Mouse (Mus musculus): ENCODE results near the gene Lefty2.

- TF ChIP-seq POLR2A (IDR thresholded peaks at IDR 0.05; ENCODE audit: insufficient read length, low read depth) (no peak), REST (IDR thresholded peaks at IDR 0.05; ENCODE audit: insufficient read depth, insufficient read length) (no peak), USF1 (IDR thresholded peaks at IDR 0.05; ENCODE audit: low read depth) (no peak), E2F4 (IDR thresholded peaks at IDR 0.05; ENCODE audit: insufficient read depth) (no peak), MYOD1 (IDR thresholded peaks at IDR 0.05; ENCODE audit: control insufficient read depth in 1 of 3, insufficient read length in 2 of 3, low read depth in 2 of 3) (peak in 1 of 3 experiments; percentile 52), MAX (IDR thresholded peaks at IDR 0.05; ENCODE audit: low read depth) (no peak), TCF12 (IDR thresholded peaks at IDR 0.05; ENCODE audit: insufficient read depth, poor library complexity, severe bottlenecking) (no peak), TCF3 (IDR thresholded peaks at IDR 0.05; ENCODE audit: insufficient read length, low read depth) (peak; percentile 22), POLR2AphosphoS2 (IDR thresholded peaks at IDR 0.05; ENCODE audit: insufficient read length, low read depth) (no peak)
These were observed 41.8 kb downstream of the Lefty2 start, which contains the start of gene Lefty1 for GRCm38 (mm10) chr1:180934467-180935419.

Data from myocyte (in vitro differentiated cells).